Mouse (Mus musculus) right cerebral cortex, postnatal 36 days (tissue): ENCODE data around the gene Capn13.

Experiments used
- DNase-seq, 2 experiments: peaks; one replicate each; pipeline ENCODE4 v3.0.0; 2022; ENCODE audit warnings: low spot score in 2 of 2, mixed read lengths in 1 of 2

Gene Capn13

GRCm38 (mm10) chr17:73400862-73401261, at the start of gene Capn13:
Capn13 (minus strand) TSS chr17:73400866.
- no peak for DNase-seq

DNA sequence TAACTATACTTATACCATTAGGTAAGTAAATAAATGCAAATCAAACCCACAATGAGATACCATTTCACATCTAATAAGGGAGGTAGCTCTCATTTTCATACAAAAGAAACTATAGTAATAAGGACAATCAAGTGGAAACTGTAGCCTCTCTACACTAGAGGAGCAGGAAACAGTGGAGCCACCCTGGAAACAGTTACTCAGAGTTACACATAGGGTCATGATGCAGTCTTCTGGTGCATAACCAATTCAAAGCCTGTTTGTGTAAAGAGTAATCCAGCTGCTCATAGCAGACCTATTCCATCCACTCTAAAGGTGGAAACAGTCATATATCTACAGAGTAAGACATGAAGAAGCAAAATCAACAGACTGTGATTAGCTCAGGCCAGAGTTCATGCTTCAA, 48.4 kb upstream of the Capn13 start:
- DNase-seq: no peak

GRCm38 (mm10) chr17:73440798-73441197, 40.1 kb upstream of the Capn13 start:
- no peak for DNase-seq

- DNase-seq: no peak
These were observed 31.9 kb upstream of the Capn13 start for GRCm38 (mm10) chr17:73432564-73433006.

DNA sequence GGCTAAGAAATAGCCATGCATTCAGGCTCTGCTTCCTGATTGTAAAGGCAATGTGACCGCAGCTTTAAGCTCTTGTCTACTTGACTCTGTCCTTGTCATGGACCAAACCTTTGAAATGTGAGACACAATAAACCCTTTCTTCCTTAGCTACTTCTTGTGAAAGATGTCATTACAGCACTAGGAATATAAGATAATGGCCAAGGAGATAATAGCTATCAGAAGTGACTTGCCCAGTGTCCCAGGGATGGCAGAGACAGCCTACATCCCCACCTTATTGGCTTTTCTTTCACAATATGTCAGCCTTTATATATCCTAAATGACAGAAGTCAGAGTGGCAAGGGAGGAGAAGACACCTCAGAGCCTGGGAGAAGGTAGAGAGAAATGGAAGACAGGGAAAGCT, 31.4 kb upstream of the Capn13 start:
- DNase-seq: no peak

DNA sequence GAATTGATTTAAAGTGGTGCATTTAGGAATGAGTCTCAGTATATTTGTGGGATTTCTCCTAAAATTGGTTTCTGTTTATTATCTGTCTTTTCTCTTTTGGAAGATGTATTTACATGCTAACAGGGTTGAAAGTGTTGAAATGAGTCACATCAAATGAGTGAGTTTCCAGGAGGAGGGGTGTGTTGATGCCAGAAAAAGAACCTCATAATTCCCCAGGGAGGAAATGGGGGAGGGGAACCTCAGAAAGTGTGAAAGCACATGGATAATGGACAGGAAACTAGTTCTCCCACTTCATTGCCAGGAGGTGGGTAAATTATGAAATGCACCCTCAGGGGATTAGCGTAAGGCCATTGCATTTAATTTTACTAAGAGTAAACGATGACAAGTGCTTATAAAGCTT, 16.7 kb upstream of the Capn13 start:
- DNase-seq: peak; percentile 2

DNA sequence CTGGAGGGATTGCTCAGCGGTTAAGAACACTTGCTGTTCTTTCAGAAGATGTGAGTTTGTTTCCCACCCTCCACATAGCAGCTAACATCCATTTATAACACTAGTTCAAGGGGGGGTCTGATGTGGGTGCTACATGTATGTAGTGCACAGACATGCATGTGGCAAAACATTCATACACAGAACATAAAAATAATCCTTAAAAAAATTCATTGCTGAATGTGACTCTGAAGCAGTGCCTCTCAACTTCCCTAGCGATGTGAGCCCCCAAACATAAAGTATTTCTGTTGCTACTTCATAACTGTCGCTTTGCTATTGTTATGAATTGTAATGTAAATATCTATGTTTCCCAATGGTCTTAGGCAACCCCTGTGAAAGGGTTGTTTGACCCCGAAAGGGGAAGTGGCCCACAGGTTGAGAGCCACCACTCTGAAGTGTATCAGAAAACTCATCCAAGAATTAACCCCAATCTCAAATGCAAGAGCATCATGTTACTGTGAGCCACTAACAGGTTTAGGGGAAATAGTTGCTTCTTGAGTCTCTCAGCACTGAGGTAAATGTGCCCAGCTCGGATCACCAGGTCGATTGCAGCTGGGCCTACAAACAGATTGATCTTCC, 15.6 kb upstream of the Capn13 start:
- no peak for DNase-seq

GRCm38 (mm10) chr17:73411817-73412216, 11.2 kb upstream of the Capn13 start:
- DNase-seq: no peak

GRCm38 (mm10) chr17:73401272-73401671, 606 bp upstream of the Capn13 start:
- no peak for DNase-seq

GRCm38 (mm10) chr17:73399136-73399535, 1.5 kb downstream of the Capn13 start:
- DNase-seq: no peak

- no peak for DNase-seq
These were observed 7.3 kb downstream of the Capn13 start for GRCm38 (mm10) chr17:73393361-73393760.

- DNase-seq: peak; percentile 50 to 63
These were observed 8.9 kb downstream of the Capn13 start for GRCm38 (mm10) chr17:73391771-73392170.

DNA sequence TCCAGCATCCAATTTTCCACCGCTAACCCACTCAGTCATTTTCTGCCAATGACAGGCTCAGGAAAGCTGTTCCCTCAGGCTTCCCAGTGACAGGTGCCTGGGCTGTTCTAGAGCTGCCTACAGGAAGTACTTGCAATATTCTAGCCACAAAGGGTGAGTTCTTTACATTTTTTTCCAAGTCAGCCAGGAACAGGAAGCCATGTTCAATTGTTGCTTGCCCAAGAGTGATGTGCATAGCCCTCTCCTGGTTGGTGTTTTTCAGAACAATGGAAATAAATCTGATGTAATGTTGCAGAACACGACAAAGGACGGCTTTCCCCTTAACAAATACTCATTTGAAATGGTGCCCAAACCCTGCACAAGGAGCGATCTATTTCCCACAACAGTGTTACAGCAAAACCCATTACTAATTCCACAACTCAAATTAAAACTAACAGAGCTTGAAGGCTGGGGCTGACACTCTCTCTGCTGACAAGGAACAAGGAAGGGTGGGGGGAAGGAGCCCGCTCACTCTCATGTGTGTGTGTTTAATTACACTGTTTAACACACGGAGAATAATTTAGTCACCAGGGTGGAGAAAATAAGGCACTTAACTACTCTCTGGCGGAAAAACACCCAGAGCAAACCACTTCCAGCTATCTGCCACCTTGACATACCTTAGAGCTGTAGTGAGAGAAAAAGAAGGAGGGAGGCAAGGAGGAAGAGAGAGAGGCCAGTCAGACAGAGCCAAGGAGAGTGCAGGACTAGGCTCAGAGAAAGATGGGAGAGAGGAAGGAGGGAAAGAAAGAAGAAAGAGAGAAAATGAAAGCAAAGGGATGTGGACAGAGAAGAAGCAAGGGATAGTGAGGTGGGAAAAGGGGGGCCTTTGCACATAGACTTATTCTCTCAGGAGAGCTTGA, 10.2 kb downstream of the Capn13 start:
- DNase-seq: no peak

- no peak for DNase-seq
These were observed 11.3 kb downstream of the Capn13 start for GRCm38 (mm10) chr17:73389336-73389735.

GRCm38 (mm10) chr17:73386581-73386980, 14.1 kb downstream of the Capn13 start:
- DNase-seq: no peak

- DNase-seq: no peak
These were observed 14.7 kb downstream of the Capn13 start for GRCm38 (mm10) chr17:73385940-73386339.

DNA sequence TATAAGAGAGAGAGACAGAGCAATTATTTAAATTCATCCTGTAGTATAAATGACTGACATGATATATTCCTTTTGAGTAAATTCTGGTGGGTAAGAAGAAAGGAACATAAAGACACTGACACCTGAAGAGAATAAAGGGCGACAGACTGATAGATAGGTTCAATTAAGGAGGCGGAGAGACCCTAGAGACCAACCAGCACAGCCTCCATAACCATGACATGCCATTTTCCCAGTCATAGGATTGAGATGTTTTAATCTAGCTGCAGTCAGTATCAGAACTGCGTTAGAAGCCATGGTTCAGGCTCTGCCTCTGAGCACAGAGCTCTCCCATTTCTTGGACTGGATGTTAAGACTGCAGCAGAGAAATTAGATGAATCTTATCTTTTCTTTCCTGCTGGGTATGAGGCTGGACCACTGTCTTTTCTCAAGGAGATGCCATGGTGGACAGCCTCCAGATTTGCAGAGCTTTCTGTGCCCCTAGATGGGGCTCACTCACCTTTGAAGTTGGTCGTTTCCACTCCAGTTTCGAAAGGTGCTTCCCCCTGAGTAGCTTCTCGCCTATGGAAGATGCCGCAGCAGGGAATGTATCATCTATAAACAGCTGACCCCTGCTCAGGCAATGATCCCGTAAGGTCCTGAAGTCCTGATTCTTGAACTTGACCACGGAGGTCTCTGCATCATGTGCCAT, 18.2 kb downstream of the Capn13 start:
- no peak for DNase-seq

- DNase-seq: no peak
These were observed 19.0 kb downstream of the Capn13 start for GRCm38 (mm10) chr17:73381681-73382080.

GRCm38 (mm10) chr17:73377778-73378484, 22.7 kb downstream of the Capn13 start:
- DNase-seq: no peak

DNA sequence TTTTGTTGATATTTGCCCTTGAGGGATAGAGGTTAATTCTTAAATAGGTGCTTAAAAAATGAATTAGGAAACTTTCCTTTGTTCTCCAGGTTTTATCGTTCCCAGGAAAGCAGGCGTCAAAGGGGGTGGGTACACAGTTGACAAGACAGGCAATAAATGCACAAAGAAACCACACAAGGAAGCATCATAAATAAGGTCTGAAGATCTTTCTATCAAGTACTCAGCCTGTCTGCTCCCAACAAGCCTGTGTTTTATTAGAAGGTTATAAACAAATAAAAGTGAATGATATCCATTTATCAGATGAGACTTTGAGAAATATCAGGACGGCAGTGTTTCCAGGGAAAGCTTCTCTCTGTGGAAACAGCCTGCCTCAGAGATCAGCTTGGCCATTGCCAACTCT, 33.3 kb downstream of the Capn13 start:
- DNase-seq: no peak

DNA sequence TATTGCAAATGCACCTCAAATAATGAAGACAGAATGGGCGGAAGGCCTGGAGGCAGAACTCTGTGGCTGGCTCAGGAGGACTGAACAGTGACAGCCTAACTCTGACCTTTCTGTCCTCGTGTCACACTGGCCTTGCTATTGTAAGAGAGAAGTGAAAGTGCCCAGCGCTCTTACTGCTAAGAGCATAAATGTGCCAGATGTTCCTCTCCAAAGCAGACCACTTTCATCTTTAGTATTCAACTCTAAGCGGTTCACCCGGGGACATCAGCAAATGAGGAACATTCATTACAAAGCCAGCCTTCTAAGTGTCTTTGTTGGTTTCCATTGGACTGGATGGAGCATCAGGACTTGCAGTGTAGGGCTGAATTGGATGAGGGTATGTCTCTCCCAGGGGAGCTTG, 39.6 kb downstream of the Capn13 start:
- no peak for DNase-seq
